Mouse (Mus musculus): ENCODE measurements around the gene Rsbn1l. TPM values are rescaled to one million over a fixed set of nuclear protein-coding genes. Genes with fewer than 3 reads are reported as not detected.

Rsbn1l gene
- polyA plus RNA-seq, 1 experiment from 2014 or later, result 3.4 TPM

- H3K4me1 ChIP-seq (replicated peaks), result no peaks in the 10 kb centered on the region
- H3K4me2 ChIP-seq, result no peak overlapping the region
- H3K9me3 ChIP-seq, result no peaks in the 10 kb centered on the region
- no peak overlapping the region for H3K4me3 ChIP-seq
- no peaks in the 10 kb centered on the region for H3K27me3 ChIP-seq
- H3K36me3 ChIP-seq, result no peaks in the 10 kb centered on the region
- no peak overlapping the region for H3K27ac ChIP-seq (replicated peaks)
- H3K9ac ChIP-seq, result no peak overlapping the region
- 97% methylated on average over 2 of the region's 2 CpGs for WGBS
- no peak for ATAC-seq (ENCODE audit: low FRiP score, low read depth)
Measured at GRCm38 (mm10) chr5:20847010-20847409, 109.2 kb downstream of the Rsbn1l start.

- WGBS, result 65% methylated on average over 2 of the region's 2 CpGs
- Histone ChIP-seq H3K4me3 (no peak overlapping the region), H3K4me1 (replicated peaks) (no peaks in the 10 kb centered on the region), H3K27me3 (no peaks in the 10 kb centered on the region), H3K36me3 (no peaks in the 10 kb centered on the region), H3K4me2 (no peak overlapping the region), H3K9me3 (no peaks in the 10 kb centered on the region), H3K9ac (no peak overlapping the region), H3K27ac (replicated peaks) (no peak overlapping the region)
- no peak for ATAC-seq (ENCODE audit: low FRiP score, low read depth)
Measured at GRCm38 (mm10) chr5:20843816-20844215, 112.4 kb downstream of the Rsbn1l start.

GRCm38 (mm10) chr5:20843405-20843804 is 112.8 kb downstream of the Rsbn1l start:
- 89% methylated on average over 2 of the region's 3 CpGs for WGBS
- no peaks in the 10 kb centered on the region for H3K36me3 ChIP-seq
- no peak overlapping the region for H3K4me2 ChIP-seq
- H3K4me1 ChIP-seq (replicated peaks), result no peaks in the 10 kb centered on the region
- H3K9me3 ChIP-seq, result no peaks in the 10 kb centered on the region
- no peak overlapping the region for H3K9ac ChIP-seq
- ATAC-seq (ENCODE audit: low FRiP score, low read depth), result no peak
- no peak overlapping the region for H3K4me3 ChIP-seq
- H3K27me3 ChIP-seq, result no peaks in the 10 kb centered on the region
- no peak overlapping the region for H3K27ac ChIP-seq (replicated peaks)

Other genes starting within 250 kb of the Rsbn1l start
- gene Phtf2, start 74.3 kb downstream of the Rsbn1l start, polyA plus RNA-seq (2015; fragmentation: Nextera tagmentation; extraction: Ambion mirVana), result 23.9 and 26.2 TPM in 2 replicates
- gene Tmem60, start 74.2 kb downstream of the Rsbn1l start, polyA plus RNA-seq (2015; fragmentation: Nextera tagmentation; extraction: Ambion mirVana), result 64.5 and 65.7 TPM in 2 replicates
- gene Ptpn12, start 99.5 kb upstream of the Rsbn1l start, polyA plus RNA-seq (2015; fragmentation: Nextera tagmentation; extraction: Ambion mirVana), result 23.2 and 24.3 TPM in 2 replicates
- 12.4 and 14.0 TPM in 2 replicates for gene Gsap, start 229.9 kb upstream of the Rsbn1l start, polyA plus RNA-seq (2015; fragmentation: Nextera tagmentation; extraction: Ambion mirVana)